Mouse (Mus musculus): Measurements from ENCODE around the gene Vmn1r86. TPM values are rescaled to one million over a fixed set of nuclear protein-coding genes. Genes with fewer than 3 reads are reported as not detected.

Vmn1r86 gene
- not detected for total RNA-seq (2023)

DNA sequence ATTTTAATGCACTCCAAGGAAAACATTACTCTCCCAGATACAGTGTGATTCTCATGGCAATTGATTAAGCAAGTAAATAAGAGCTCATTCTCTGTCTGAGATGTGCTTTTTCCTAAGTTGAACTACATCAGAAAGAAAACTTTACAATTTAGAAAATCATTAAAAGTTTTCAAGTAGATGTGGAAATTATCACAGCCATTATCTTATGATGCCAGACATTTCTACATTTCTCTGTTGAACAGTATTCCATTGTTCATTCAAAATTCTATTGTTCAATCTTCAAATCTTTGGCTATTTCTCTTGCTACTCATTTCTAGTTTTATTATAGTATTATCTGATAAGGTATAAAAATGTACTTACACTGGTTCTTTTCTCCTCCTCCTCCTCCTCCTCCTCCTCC, at the start of gene Vmn1r86:
TSS of gene Vmn1r86 (minus strand) at position 101 of the 400 bp plus-strand sequence.

GRCm38 (mm10) chr7:13159268-13159667, 39.6 kb upstream of the Vmn1r86 start, which contains the start of gene Vmn1r88:
Gene Vmn1r88, plus strand, starts transcription at chr7:13159568.

GRCm38 (mm10) chr7:13140057-13140456, 20.3 kb upstream of the Vmn1r86 start, which contains the start of gene Vmn1r87:
Gene Vmn1r87, minus strand, starts transcription at chr7:13140157.

GRCm38 (mm10) chr7:13095073-13095472, 24.6 kb downstream of the Vmn1r86 start, which contains the start of gene Vmn1r85:
Gene Vmn1r85, minus strand, starts transcription at chr7:13095173.

GRCm38 (mm10) chr7:13054287-13055010, 65.3 kb downstream of the Vmn1r86 start, which contains the start of gene Mzf1:
Gene Mzf1, minus strand, starts transcription at chr7:13054764.

Other genes with a start within 250 kb of the Vmn1r86 start
- gene Zfp128, start 238.7 kb downstream of the Vmn1r86 start, total RNA-seq (2023): 1 to 10 TPM; 2.7 to 3.0 TPM
- 1 to 10 TPM; 5.9 to 6.2 TPM for gene Zscan22, start 222.1 kb downstream of the Vmn1r86 start, total RNA-seq (2023)
- 1,000 to 10,000 TPM; 1,308 to 1,362 TPM for gene Rps5, start 197.6 kb downstream of the Vmn1r86 start, total RNA-seq (2023)
- under 1 TPM; 0.24 to 0.58 TPM for gene Rnf225, start 192.5 kb downstream of the Vmn1r86 start, total RNA-seq (2023)
- 1 to 10 TPM; 3.2 to 3.3 TPM for gene Zfp324, start 154.1 kb downstream of the Vmn1r86 start, total RNA-seq (2023)
- 1 to 10 TPM; 3.1 to 4.0 TPM for gene Zfp446, start 142.1 kb downstream of the Vmn1r86 start, total RNA-seq (2023)
- gene Slc27a5, start 121.7 kb downstream of the Vmn1r86 start, total RNA-seq (2023): under 1 TPM in 1 of 2 experiments, not detected in 1; 0.30 TPM
- 100 to 1,000 TPM; 185 to 201 TPM for gene Trim28, start 120.8 kb downstream of the Vmn1r86 start, total RNA-seq (2023)
- gene Zbtb45, start 109.9 kb downstream of the Vmn1r86 start, total RNA-seq (2023): 10 to 100 TPM; 18.4 to 19.6 TPM
- 100 to 1,000 TPM; 165 to 175 TPM for gene Chmp2a, start 85.1 kb downstream of the Vmn1r86 start, total RNA-seq (2023)
- 10 to 100 TPM; 80.0 to 80.2 TPM for gene Ube2m, start 81.6 kb downstream of the Vmn1r86 start, total RNA-seq (2023)
- under 1 TPM; 0.76 to 0.97 TPM for gene Mzf1, start 65.2 kb downstream of the Vmn1r86 start, total RNA-seq (2023)
- gene Vmn1r85, start 24.7 kb downstream of the Vmn1r86 start, total RNA-seq (2023): not detected
- not detected for gene Vmn1r87, start 20.2 kb upstream of the Vmn1r86 start, total RNA-seq (2023)
- under 1 TPM in 1 of 2 experiments, not detected in 1; 0.09 TPM for gene Vmn1r88, start 39.7 kb upstream of the Vmn1r86 start, total RNA-seq (2023)
- not detected for gene Vmn1r89, start 93.1 kb upstream of the Vmn1r86 start, total RNA-seq (2023)
- 10 to 100 TPM; 12.4 to 14.4 TPM for gene Lig1, start 157.4 kb upstream of the Vmn1r86 start, total RNA-seq (2023)
- 1 to 10 TPM; 1.9 to 2.6 TPM for gene Zswim9, start 158.8 kb upstream of the Vmn1r86 start, total RNA-seq (2023)
- under 1 TPM in 1 of 2 experiments, not detected in 1; 0.55 TPM for gene Pla2g4c, start 204.7 kb upstream of the Vmn1r86 start, total RNA-seq (2023)